Mouse (Mus musculus) megakaryocyte progenitor cell, adult 5-6 weeks (primary cell): ENCODE measurements around the gene Gm10840. TPM values are rescaled to one million over a fixed set of nuclear protein-coding genes. Genes with fewer than 3 reads are reported as not detected.
"Not testable (repeated sequence)": the region's sequence is repeated elsewhere in the genome, so short reads cannot be mapped to it uniquely, and the experiment has no call there.

Experiments used
- ATAC-seq: replicated peaks from 2 replicates; pipeline ENCODE4 v1.8.0; 2016; ENCODE audit warnings: mild to moderate bottlenecking, moderate TSS enrichment, inconsistent platforms; ENCODE audit not compliant: poor library complexity
- total RNA-seq, 2 experiments: library from RNA; stranded (forward) in 1 of 2; stranded (reverse) in 1 of 2; fragments of 157-497, 149-512 nt in 1 of 2; fragments of 200-1000 nt in 1 of 2; gene quantifications; 2 replicates each; pipeline versions ENCODE4 v1.2.3 to v1.2.4; 2015 to 2017

Gm10840 gene
- total RNA-seq, 2 experiments from 2014 or later = 4.4 TPM; not detected in 1

- no peak for ATAC-seq
Measured at GRCm38 (mm10) chr11:106194155-106194541, 33.5 kb downstream of the Gm10840 start.

- ATAC-seq = no peak
Measured at GRCm38 (mm10) chr11:106194891-106195290, 34.2 kb downstream of the Gm10840 start.

DNA sequence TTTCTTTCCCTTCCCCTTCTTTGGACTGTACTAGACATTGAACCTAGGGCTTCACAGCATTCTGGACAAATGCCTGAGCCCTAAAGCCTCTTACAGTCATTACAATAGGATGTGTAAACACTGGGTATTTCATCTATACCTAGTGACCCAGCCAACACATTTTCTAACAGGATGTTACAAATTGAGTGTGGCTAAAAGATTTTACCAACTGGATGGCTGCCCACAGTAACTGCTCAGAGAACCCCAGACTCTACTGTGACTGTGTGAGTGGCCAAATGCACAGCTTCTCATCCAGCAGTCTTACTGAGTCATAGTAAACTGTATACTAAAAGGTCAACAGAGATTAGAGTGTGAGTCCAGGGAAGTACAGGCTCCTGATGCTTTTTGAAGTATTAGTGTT is 34.7 kb downstream of the Gm10840 start:
- ATAC-seq = no peak

DNA sequence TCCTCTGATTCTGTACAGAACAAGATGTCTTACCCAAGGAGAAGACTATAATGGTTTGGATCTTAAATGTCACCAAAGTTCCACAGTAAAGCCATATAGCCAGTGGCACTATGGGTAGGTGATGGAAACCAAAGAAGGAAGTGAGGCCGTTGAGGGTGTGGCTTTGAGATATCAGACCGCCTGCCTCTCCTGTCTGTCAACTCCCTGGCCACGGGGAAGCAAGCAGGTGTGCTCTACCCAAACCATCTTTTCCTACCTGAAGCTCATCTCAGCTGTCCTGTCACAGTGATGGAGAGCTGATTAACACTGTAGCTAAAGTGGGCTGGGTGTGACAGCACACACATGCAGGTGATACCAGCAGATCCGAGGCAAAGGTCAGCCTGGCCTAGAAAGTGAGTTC is 37.6 kb downstream of the Gm10840 start:
- ATAC-seq = no peak

- ATAC-seq = not testable (repeated sequence)
Measured at GRCm38 (mm10) chr11:106199997-106200396, 39.3 kb downstream of the Gm10840 start.

- ATAC-seq = no peak
Measured at GRCm38 (mm10) chr11:106200756-106201155, 40.1 kb downstream of the Gm10840 start.

- peak; percentile 77 for ATAC-seq
Measured at GRCm38 (mm10) chr11:106201337-106202122, 40.9 kb downstream of the Gm10840 start.

DNA sequence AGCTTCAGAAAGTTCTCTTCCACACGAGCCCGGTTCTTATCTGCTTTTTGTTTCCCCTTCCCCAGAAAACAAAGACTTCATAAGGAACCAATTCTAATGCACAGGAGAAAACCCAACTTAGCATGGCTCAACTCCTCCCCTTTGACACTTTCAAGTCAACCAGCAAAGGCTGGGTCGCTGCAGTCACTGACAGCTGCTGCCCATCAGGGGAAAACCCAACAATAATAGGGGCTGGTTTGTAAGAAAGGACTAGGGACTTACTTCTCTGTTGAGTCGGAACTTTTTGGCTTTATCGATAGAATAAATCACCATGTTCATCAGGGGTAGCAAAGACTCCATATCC is 41.4 kb downstream of the Gm10840 start, which contains the start of gene Strada:
Gene Strada, minus strand, starts transcription at position 46 of the 343 bp plus-strand sequence.
- ATAC-seq = 0 out of 2 replicates have a peak, but pooled peaks have one; percentile 3

Other genes with a start within 250 kb of the Gm10840 start
- 0.52 and 0.90 TPM in 2 replicates for gene Cyb561, start 207.5 kb upstream of the Gm10840 start, total RNA-seq (2015)
- 0.68 and 0.96 TPM in 2 replicates for gene Cyb561, start 207.5 kb upstream of the Gm10840 start, total RNA-seq (2017)
- 0.15 and 0.59 TPM in 2 replicates for gene Ace, start 192.9 kb upstream of the Gm10840 start, total RNA-seq (2015)
- 0.04 and 0.10 TPM in 2 replicates for gene Ace, start 192.9 kb upstream of the Gm10840 start, total RNA-seq (2017)
- not detected in 2 replicates for gene Ace3, start 166.2 kb upstream of the Gm10840 start, total RNA-seq (2015)
- gene Ace3, start 166.2 kb upstream of the Gm10840 start, total RNA-seq (2017) = not detected in 2 replicates
- 0.15 and 0.20 TPM in 2 replicates for gene Kcnh6, start 152.7 kb upstream of the Gm10840 start, total RNA-seq (2015)
- not detected in 2 replicates for gene Kcnh6, start 152.7 kb upstream of the Gm10840 start, total RNA-seq (2017)
- gene Dcaf7, start 124.0 kb upstream of the Gm10840 start, total RNA-seq (2015) = 46.2 and 48.8 TPM in 2 replicates
- gene Dcaf7, start 124.0 kb upstream of the Gm10840 start, total RNA-seq (2017) = 45.5 and 48.9 TPM in 2 replicates
- 5.6 and 6.3 TPM in 2 replicates for gene Taco1, start 94.8 kb upstream of the Gm10840 start, total RNA-seq (2015)
- gene Taco1, start 94.8 kb upstream of the Gm10840 start, total RNA-seq (2017) = 11.0 and 17.9 TPM in 2 replicates
- gene Map3k3, start 76.2 kb upstream of the Gm10840 start, total RNA-seq (2015) = 16.5 and 19.1 TPM in 2 replicates
- 23.8 and 31.4 TPM in 2 replicates for gene Map3k3, start 76.2 kb upstream of the Gm10840 start, total RNA-seq (2017)
- 169 and 172 TPM in 2 replicates for gene Limd2, start within 50 bp of the Gm10840 start, total RNA-seq (2015)
- 37.4 and 40.8 TPM in 2 replicates for gene Limd2, start within 50 bp of the Gm10840 start, total RNA-seq (2017)
- 27.0 and 31.6 TPM in 2 replicates for gene Strada, start 41.3 kb downstream of the Gm10840 start, total RNA-seq (2015)
- gene Strada, start 41.3 kb downstream of the Gm10840 start, total RNA-seq (2017) = 20.1 and 21.7 TPM in 2 replicates
- gene Ccdc47, start 55.5 kb downstream of the Gm10840 start, total RNA-seq (2015) = 41.7 and 51.3 TPM in 2 replicates
- gene Ccdc47, start 55.5 kb downstream of the Gm10840 start, total RNA-seq (2017) = 138 and 195 TPM in 2 replicates
- 39.8 and 47.9 TPM in 2 replicates for gene Ddx42, start 56.1 kb downstream of the Gm10840 start, total RNA-seq (2015)
- 68.8 and 101 TPM in 2 replicates for gene Ddx42, start 56.1 kb downstream of the Gm10840 start, total RNA-seq (2017)
- gene Ftsj3, start 95.2 kb downstream of the Gm10840 start, total RNA-seq (2015) = 45.5 and 45.7 TPM in 2 replicates
- 151 and 191 TPM in 2 replicates for gene Ftsj3, start 95.2 kb downstream of the Gm10840 start, total RNA-seq (2017)
- 52.0 and 54.1 TPM in 2 replicates for gene Psmc5, start 95.3 kb downstream of the Gm10840 start, total RNA-seq (2015)
- 110 and 120 TPM in 2 replicates for gene Psmc5, start 95.3 kb downstream of the Gm10840 start, total RNA-seq (2017)
- gene Smarcd2, start 112.1 kb downstream of the Gm10840 start, total RNA-seq (2015) = 62.9 and 63.5 TPM in 2 replicates
- 216 and 275 TPM in 2 replicates for gene Smarcd2, start 112.1 kb downstream of the Gm10840 start, total RNA-seq (2017)
- gene Tcam1, start 115.8 kb downstream of the Gm10840 start, total RNA-seq (2015) = 2.2 and 2.3 TPM in 2 replicates
- 1.6 and 1.7 TPM in 2 replicates for gene Tcam1, start 115.8 kb downstream of the Gm10840 start, total RNA-seq (2017)
- not detected in 2 replicates for gene Gh, start 141.0 kb downstream of the Gm10840 start, total RNA-seq (2015)
- not detected in 2 replicates for gene Gh, start 141.0 kb downstream of the Gm10840 start, total RNA-seq (2017)
- gene Cd79b, start 153.9 kb downstream of the Gm10840 start, total RNA-seq (2015) = 47.2 and 51.9 TPM in 2 replicates
- gene Cd79b, start 153.9 kb downstream of the Gm10840 start, total RNA-seq (2017) = 29.6 and 30.9 TPM in 2 replicates
- 0.12 TPM in 1 of 2 replicates, not detected in the other for gene Scn4a, start 192.4 kb downstream of the Gm10840 start, total RNA-seq (2015)
- gene Scn4a, start 192.4 kb downstream of the Gm10840 start, total RNA-seq (2017) = 0.03 TPM in 1 of 2 replicates, not detected in the other
- gene Prr29, start 204.6 kb downstream of the Gm10840 start, total RNA-seq (2015) = not detected in 2 replicates
- not detected in 2 replicates for gene Prr29, start 204.6 kb downstream of the Gm10840 start, total RNA-seq (2017)
- 59.9 and 60.3 TPM in 2 replicates for gene Icam2, start 227.2 kb downstream of the Gm10840 start, total RNA-seq (2015)
- 87.1 and 123 TPM in 2 replicates for gene Icam2, start 227.2 kb downstream of the Gm10840 start, total RNA-seq (2017)